Mouse (Mus musculus) E14TG2a.4 (cell line): ENCODE measurements at regions not wholly inside any gene's neighbourhood (a gene's known extent, or its start where the extent isn't known, plus 50 kb on each side); places are given as distances from the start of the nearest gene placed in this dataset.

Experiments
- CTCF ChIP-seq: conservative IDR thresholded peaks from 2 replicates; pipeline ENCODE4 v1.5.1; 2014; ENCODE audit warnings: low read length
- NANOG ChIP-seq: IDR thresholded peaks from 2 replicates; pipeline ENCODE4 v1.6.1; 2014; ENCODE audit warnings: borderline replicate concordance, low read length, mixed read lengths
- POU5F1 ChIP-seq: IDR thresholded peaks from 2 replicates; pipeline ENCODE4 v1.6.1; 2014; ENCODE audit warnings: low read length, borderline replicate concordance

- TF ChIP-seq CTCF (no peak), POU5F1 (no peak), NANOG (no peak)
Measured at GRCm38 (mm10) chr1:105923001-105923400, 67.2 kb upstream of the Zcchc2 start.
